Mouse (Mus musculus) layer of hippocampus, adult 9-10 months (tissue): ENCODE results near the gene Mdm1.
"Not testable (repeated sequence)": the region's sequence is repeated elsewhere in the genome, so short reads cannot be mapped to it uniquely, and the experiment has no call there.

Experiments
- DNase-seq: peaks from one replicate; pipeline ENCODE4 v3.0.0; 2022; ENCODE audit warnings: low spot score

Mdm1 gene

DNA sequence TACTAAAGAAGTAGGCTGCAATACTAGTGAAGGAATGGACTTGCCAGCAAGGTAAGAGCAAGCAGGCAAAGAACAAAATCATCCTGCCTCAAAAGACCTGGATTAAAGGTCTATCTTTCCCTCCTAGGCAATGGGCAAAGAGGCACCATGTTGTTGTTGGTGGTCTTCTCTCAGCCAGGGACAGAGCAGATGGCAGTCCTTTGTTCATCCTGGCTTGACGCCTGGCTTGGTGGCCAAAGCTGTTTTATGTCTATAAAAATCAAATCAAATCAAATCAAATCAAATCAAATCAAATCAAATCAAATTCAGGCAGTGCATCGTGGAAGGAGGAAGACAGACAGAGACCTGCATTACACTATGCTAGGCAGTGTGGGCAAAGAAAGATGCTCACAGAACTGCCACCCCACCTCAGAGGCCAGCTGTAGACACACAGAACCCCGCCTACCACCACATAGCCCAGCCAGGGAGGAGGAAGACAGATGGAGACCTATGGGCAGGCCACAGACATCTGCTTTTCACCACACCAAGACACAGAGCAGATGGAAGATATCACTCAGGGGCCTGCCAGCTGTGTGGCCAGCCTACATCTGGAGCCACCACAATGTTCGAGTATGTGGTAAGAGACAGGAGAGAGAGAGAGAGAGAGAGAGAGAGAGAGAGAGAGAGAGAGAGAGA lies 74.2 kb downstream of the Mdm1 start:
- not testable (repeated sequence) for DNase-seq
